Mouse (Mus musculus): ENCODE data around the gene Rnd1. TPM values are rescaled to one million over a fixed set of nuclear protein-coding genes. Genes with fewer than 3 reads are reported as not detected.

The Rnd1 gene
- polyA plus RNA-seq, 2 experiments, result 0.24 to 0.67 TPM

- Histone ChIP-seq H3K9ac (replicated peaks) (0 out of 2 replicates have a peak overlapping the region, but pooled peaks have one; percentile 25), H3K4me2 (ENCODE audit: low read depth) (peak overlapping the region; percentile 23), H3K9me3 (ENCODE audit: control insufficient read depth, low read length) (no peaks in the 10 kb centered on the region), H3K4me1 (replicated peaks; ENCODE audit: control insufficient read depth in 2 of 2, insufficient read depth in 2 of 2, low read length in 1 of 2) (peaks cover 0 to 3% of the 10 kb centered on the region in 2 experiments; a peak in 2 of 4 replicates), H3K4me3 (ENCODE audit: insufficient read depth in 1 of 2, low read depth in 2 of 2, low read length in 2 of 2) (no peak overlapping the region), H3K36me3 (replicated peaks; ENCODE audit: control insufficient read depth, insufficient read depth, low read depth) (no peaks in the 10 kb centered on the region), H3K27me3 (ENCODE audit: control insufficient read depth, insufficient read depth, low read length) (peaks cover 11% of the 10 kb centered on the region; the same call in 1 of the 2 replicates), H3K27ac (no peak overlapping the region)
- ATAC-seq (ENCODE audit: insufficient read depth) (no peak), DNase-seq (ENCODE audit: low read depth in 3 of 3, low spot score in 3 of 3) (no peak)
- no peak for TF ChIP-seq EP300 (IDR thresholded peaks at IDR 0.05; ENCODE audit: low read depth)
- TF ChIP-seq CTCF (IDR thresholded peaks at IDR 0.05; ENCODE audit: low read depth), result no peak
- 48% methylated on average over 20 of the region's 20 CpGs for WGBS (ENCODE audit: insufficient replicate concordance)
These were observed 60.7 kb downstream of the Rnd1 start for GRCm38 (mm10) chr15:98616362-98617175.

GRCm38 (mm10) chr15:98615751-98616150 is 61.5 kb downstream of the Rnd1 start:
- Histone ChIP-seq H3K4me1 (replicated peaks; ENCODE audit: control insufficient read depth in 2 of 2, insufficient read depth in 2 of 2, low read length in 1 of 2) (peaks cover 0 to 3% of the 10 kb centered on the region in 2 experiments; a peak in 2 of 4 replicates), H3K27me3 (ENCODE audit: control insufficient read depth, insufficient read depth, low read length) (peaks cover 11% of the 10 kb centered on the region; the same call in 1 of the 2 replicates), H3K36me3 (replicated peaks; ENCODE audit: control insufficient read depth, insufficient read depth, low read depth) (no peaks in the 10 kb centered on the region), H3K27ac (no peak overlapping the region), H3K4me3 (ENCODE audit: insufficient read depth in 1 of 2, low read depth in 2 of 2, low read length in 2 of 2) (no peak overlapping the region), H3K9me3 (ENCODE audit: control insufficient read depth, low read length) (no peaks in the 10 kb centered on the region), H3K4me2 (ENCODE audit: low read depth) (no peak overlapping the region), H3K9ac (replicated peaks) (no peak overlapping the region)
- WGBS (ENCODE audit: insufficient replicate concordance), result 66% methylated on average over 6 of the region's 6 CpGs
- no peak for TF ChIP-seq CTCF (IDR thresholded peaks at IDR 0.05; ENCODE audit: low read depth)
- ATAC-seq (ENCODE audit: insufficient read depth), result no peak
- no peak for DNase-seq (ENCODE audit: low read depth in 3 of 3, low spot score in 3 of 3)

- ATAC-seq (ENCODE audit: insufficient read depth), result no peak
These were observed 62.3 kb downstream of the Rnd1 start for GRCm38 (mm10) chr15:98614971-98615370.

GRCm38 (mm10) chr15:98614551-98614950 is 62.7 kb downstream of the Rnd1 start:
- Histone ChIP-seq H3K9me3 (ENCODE audit: control insufficient read depth, low read length) (no peaks in the 10 kb centered on the region), H3K4me1 (replicated peaks; ENCODE audit: control insufficient read depth in 2 of 2, insufficient read depth in 2 of 2, low read length in 1 of 2) (peaks cover 5 to 9% of the 10 kb centered on the region in 2 experiments), H3K27me3 (ENCODE audit: control insufficient read depth, insufficient read depth, low read length) (peaks cover 10% of the 10 kb centered on the region; the same call in 1 of the 2 replicates), H3K27ac (no peak overlapping the region), H3K36me3 (replicated peaks; ENCODE audit: control insufficient read depth, insufficient read depth, low read depth) (no peaks in the 10 kb centered on the region), H3K9ac (replicated peaks) (no peak overlapping the region), H3K4me2 (ENCODE audit: low read depth) (no peak overlapping the region), H3K4me3 (ENCODE audit: insufficient read depth in 1 of 2, low read depth in 2 of 2, low read length in 2 of 2) (no peak overlapping the region)
- ATAC-seq (ENCODE audit: insufficient read depth) (no peak), DNase-seq (ENCODE audit: low read depth in 3 of 3, low spot score in 3 of 3) (no peak)
- 72% methylated on average over 9 of the region's 9 CpGs for WGBS (ENCODE audit: insufficient replicate concordance)
- no peak for TF ChIP-seq EP300 (IDR thresholded peaks at IDR 0.05; ENCODE audit: low read depth)
- TF ChIP-seq CTCF (IDR thresholded peaks at IDR 0.05; ENCODE audit: low read depth), result no peak

More at GRCm38 (mm10) chr15:98614971-98615370, 62.3 kb downstream of the Rnd1 start:
- TF ChIP-seq CTCF (IDR thresholded peaks at IDR 0.05; ENCODE audit: low read depth), result no peak
- DNase-seq (ENCODE audit: low read depth in 3 of 3, low spot score in 3 of 3), result no peak
- Histone ChIP-seq H3K4me3 (ENCODE audit: insufficient read depth in 1 of 2, low read depth in 2 of 2, low read length in 2 of 2) (no peak overlapping the region), H3K36me3 (replicated peaks; ENCODE audit: control insufficient read depth, insufficient read depth, low read depth) (no peaks in the 10 kb centered on the region), H3K9me3 (ENCODE audit: control insufficient read depth, low read length) (no peaks in the 10 kb centered on the region), H3K27ac (no peak overlapping the region), H3K9ac (replicated peaks) (no peak overlapping the region), H3K4me2 (ENCODE audit: low read depth) (no peak overlapping the region), H3K27me3 (ENCODE audit: control insufficient read depth, insufficient read depth, low read length) (peaks cover 11% of the 10 kb centered on the region; the same call in 1 of the 2 replicates), H3K4me1 (replicated peaks; ENCODE audit: control insufficient read depth in 2 of 2, insufficient read depth in 2 of 2, low read length in 1 of 2) (peaks cover 5 to 9% of the 10 kb centered on the region in 2 experiments)
- WGBS (ENCODE audit: insufficient replicate concordance), result 69% methylated on average over 6 of the region's 6 CpGs

Other genes starting within 250 kb of the Rnd1 start
- not detected in 2 replicates for gene Olfr282, start 246.2 kb downstream of the Rnd1 start, polyA plus RNA-seq (2012; rRNA removed)
- gene Olfr282, start 246.2 kb downstream of the Rnd1 start, polyA plus RNA-seq (2014; fragmentation: Nextera tagmentation; extraction: Ambion mirVana), result not detected in 2 replicates
- not detected in 2 replicates for gene Olfr281, start 224.9 kb downstream of the Rnd1 start, polyA plus RNA-seq (2012; rRNA removed)
- gene Olfr281, start 224.9 kb downstream of the Rnd1 start, polyA plus RNA-seq (2014; fragmentation: Nextera tagmentation; extraction: Ambion mirVana), result not detected in 2 replicates
- not detected in 2 replicates for gene OR5BS1P, start 207.6 kb downstream of the Rnd1 start, polyA plus RNA-seq (2012; rRNA removed)
- not detected in 2 replicates for gene OR5BS1P, start 207.6 kb downstream of the Rnd1 start, polyA plus RNA-seq (2014; fragmentation: Nextera tagmentation; extraction: Ambion mirVana)
- gene Lalba, start 194.7 kb downstream of the Rnd1 start, polyA plus RNA-seq (2012; rRNA removed), result not detected in 2 replicates
- gene Lalba, start 194.7 kb downstream of the Rnd1 start, polyA plus RNA-seq (2014; fragmentation: Nextera tagmentation; extraction: Ambion mirVana), result not detected in 2 replicates
- not detected in 2 replicates for gene Olfr279, start 185.1 kb downstream of the Rnd1 start, polyA plus RNA-seq (2012; rRNA removed)
- gene Olfr279, start 185.1 kb downstream of the Rnd1 start, polyA plus RNA-seq (2014; fragmentation: Nextera tagmentation; extraction: Ambion mirVana), result not detected in 2 replicates
- 17.5 and 21.7 TPM in 2 replicates for gene Kansl2, start 143.2 kb downstream of the Rnd1 start, polyA plus RNA-seq (2012; rRNA removed)
- 31.1 and 35.6 TPM in 2 replicates for gene Kansl2, start 143.2 kb downstream of the Rnd1 start, polyA plus RNA-seq (2014; fragmentation: Nextera tagmentation; extraction: Ambion mirVana)
- gene Ccnt1, start 106.5 kb downstream of the Rnd1 start, polyA plus RNA-seq (2012; rRNA removed), result 6.1 and 8.2 TPM in 2 replicates
- 23.7 and 24.7 TPM in 2 replicates for gene Ccnt1, start 106.5 kb downstream of the Rnd1 start, polyA plus RNA-seq (2014; fragmentation: Nextera tagmentation; extraction: Ambion mirVana)
- not detected in 2 replicates for gene 4930415O20Rik, start 106.5 kb downstream of the Rnd1 start, polyA plus RNA-seq (2012; rRNA removed)
- not detected in 2 replicates for gene 4930415O20Rik, start 106.5 kb downstream of the Rnd1 start, polyA plus RNA-seq (2014; fragmentation: Nextera tagmentation; extraction: Ambion mirVana)
- gene Adcy6, start 67.4 kb downstream of the Rnd1 start, polyA plus RNA-seq (2012; rRNA removed), result 11.3 and 13.1 TPM in 2 replicates
- 4.2 and 5.7 TPM in 2 replicates for gene Adcy6, start 67.4 kb downstream of the Rnd1 start, polyA plus RNA-seq (2014; fragmentation: Nextera tagmentation; extraction: Ambion mirVana)
- gene Cacnb3, start 46.6 kb downstream of the Rnd1 start, polyA plus RNA-seq (2012; rRNA removed), result 0.85 and 1.5 TPM in 2 replicates
- 0.27 and 0.42 TPM in 2 replicates for gene Cacnb3, start 46.6 kb downstream of the Rnd1 start, polyA plus RNA-seq (2014; fragmentation: Nextera tagmentation; extraction: Ambion mirVana)
- 16.5 and 23.4 TPM in 2 replicates for gene Ddx23, start 14.6 kb downstream of the Rnd1 start, polyA plus RNA-seq (2012; rRNA removed)
- 11.0 and 11.7 TPM in 2 replicates for gene Ddx23, start 14.6 kb downstream of the Rnd1 start, polyA plus RNA-seq (2014; fragmentation: Nextera tagmentation; extraction: Ambion mirVana)
- 0.01 TPM in 1 of 2 replicates, not detected in the other for gene Ccdc65, start 30.7 kb upstream of the Rnd1 start, polyA plus RNA-seq (2012; rRNA removed)
- not detected in 2 replicates for gene Ccdc65, start 30.7 kb upstream of the Rnd1 start, polyA plus RNA-seq (2014; fragmentation: Nextera tagmentation; extraction: Ambion mirVana)
- gene Fkbp11, start 50.7 kb upstream of the Rnd1 start, polyA plus RNA-seq (2012; rRNA removed), result 61.1 and 70.1 TPM in 2 replicates
- gene Fkbp11, start 50.7 kb upstream of the Rnd1 start, polyA plus RNA-seq (2014; fragmentation: Nextera tagmentation; extraction: Ambion mirVana), result 119 and 123 TPM in 2 replicates
- gene Arf3, start 85.8 kb upstream of the Rnd1 start, polyA plus RNA-seq (2012; rRNA removed), result 16.4 and 18.1 TPM in 2 replicates
- 6.6 and 7.9 TPM in 2 replicates for gene Arf3, start 85.8 kb upstream of the Rnd1 start, polyA plus RNA-seq (2014; fragmentation: Nextera tagmentation; extraction: Ambion mirVana)
- 0.03 TPM in 2 replicates for gene Wnt10b, start 100.7 kb upstream of the Rnd1 start, polyA plus RNA-seq (2012; rRNA removed)
- not detected in 2 replicates for gene Wnt10b, start 100.7 kb upstream of the Rnd1 start, polyA plus RNA-seq (2014; fragmentation: Nextera tagmentation; extraction: Ambion mirVana)
- not detected in 2 replicates for gene Wnt1, start 112.4 kb upstream of the Rnd1 start, polyA plus RNA-seq (2012; rRNA removed)
- not detected in 2 replicates for gene Wnt1, start 112.4 kb upstream of the Rnd1 start, polyA plus RNA-seq (2014; fragmentation: Nextera tagmentation; extraction: Ambion mirVana)
- gene Ddn, start 132.0 kb upstream of the Rnd1 start, polyA plus RNA-seq (2012; rRNA removed), result 0.03 and 0.04 TPM in 2 replicates
- not detected in 2 replicates for gene Ddn, start 132.0 kb upstream of the Rnd1 start, polyA plus RNA-seq (2014; fragmentation: Nextera tagmentation; extraction: Ambion mirVana)
- gene Prkag1, start 154.1 kb upstream of the Rnd1 start, polyA plus RNA-seq (2012; rRNA removed), result 77.4 and 83.3 TPM in 2 replicates
- gene Prkag1, start 154.1 kb upstream of the Rnd1 start, polyA plus RNA-seq (2014; fragmentation: Nextera tagmentation; extraction: Ambion mirVana), result 78.3 and 85.3 TPM in 2 replicates
- gene Kmt2d, start 193.7 kb upstream of the Rnd1 start, polyA plus RNA-seq (2012; rRNA removed), result 4.3 and 5.7 TPM in 2 replicates
- gene Kmt2d, start 193.7 kb upstream of the Rnd1 start, polyA plus RNA-seq (2014; fragmentation: Nextera tagmentation; extraction: Ambion mirVana), result 3.9 and 4.3 TPM in 2 replicates
- 2.3 and 2.5 TPM in 2 replicates for gene Rhebl1, start 217.1 kb upstream of the Rnd1 start, polyA plus RNA-seq (2012; rRNA removed)
- gene Rhebl1, start 217.1 kb upstream of the Rnd1 start, polyA plus RNA-seq (2014; fragmentation: Nextera tagmentation; extraction: Ambion mirVana), result 2.9 and 3.2 TPM in 2 replicates
- 0.04 and 0.08 TPM in 2 replicates for gene Dhh, start 221.1 kb upstream of the Rnd1 start, polyA plus RNA-seq (2012; rRNA removed)
- 0.09 TPM in 1 of 2 replicates, not detected in the other for gene Dhh, start 221.1 kb upstream of the Rnd1 start, polyA plus RNA-seq (2014; fragmentation: Nextera tagmentation; extraction: Ambion mirVana)
- 4.5 and 7.1 TPM in 2 replicates for gene Lmbr1l, start 240.8 kb upstream of the Rnd1 start, polyA plus RNA-seq (2012; rRNA removed)
- gene Lmbr1l, start 240.8 kb upstream of the Rnd1 start, polyA plus RNA-seq (2014; fragmentation: Nextera tagmentation; extraction: Ambion mirVana), result 0.34 and 0.70 TPM in 2 replicates

All from liver, embryonic 14.5 days (tissue).